Mouse (Mus musculus): ENCODE measurements around the gene Lhpp. TPM values are rescaled to one million over a fixed set of nuclear protein-coding genes. Genes with fewer than 3 reads are reported as not detected.
A peak's percentile ranks its signal among the peaks of the same experiment; 100 is the strongest.

Gene Lhpp
- polyA plus RNA-seq, 1 experiment, result not detected

DNA sequence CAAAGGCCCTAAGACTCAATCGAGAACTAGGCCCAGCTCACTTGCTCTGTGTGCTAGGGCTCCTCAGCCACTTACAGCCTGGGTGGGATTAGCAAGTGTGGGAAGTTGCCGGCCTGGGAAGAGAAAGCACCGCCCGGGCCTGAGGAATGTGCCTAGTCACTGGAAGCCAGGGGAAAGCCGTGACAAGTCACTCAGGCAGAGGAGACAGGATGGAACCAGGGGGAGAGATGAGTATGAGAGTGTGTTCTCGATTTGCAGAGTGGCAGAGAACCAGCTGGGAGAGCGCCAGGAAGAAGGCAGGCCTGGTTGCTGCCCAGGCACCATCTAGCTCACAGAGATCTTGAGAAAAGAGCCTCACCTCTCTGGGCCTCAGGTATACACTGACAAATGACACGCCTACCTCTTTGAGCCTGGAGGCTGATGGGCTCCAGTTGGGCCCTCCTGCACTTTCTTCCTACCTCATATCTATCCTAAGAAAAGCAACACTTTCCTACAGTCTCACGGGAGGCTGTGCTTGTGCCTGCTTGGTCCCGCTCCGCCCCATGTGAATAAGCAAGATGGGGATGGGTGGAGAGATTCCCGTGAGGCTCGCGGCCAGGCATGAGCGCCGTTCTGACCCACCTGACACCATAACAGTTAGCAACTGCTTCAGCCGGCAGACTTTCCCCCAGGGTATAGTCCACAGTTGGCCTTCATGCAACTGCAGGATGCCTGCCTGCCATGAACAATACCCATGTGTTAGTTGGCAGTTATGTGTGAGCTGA lies 125.8 kb downstream of the Lhpp start:
- peaks cover 36% of the 10 kb centered on the region for H3K4me1 ChIP-seq (ENCODE audit: control insufficient read depth, insufficient read depth, low read length)
- WGBS, result 61% methylated on average over 17 of the region's 17 CpGs
- H3K4me3 ChIP-seq (ENCODE audit: insufficient read depth, low read depth, low read length), result no peak overlapping the region
- peak overlapping the region; percentile 37 for H3K27ac ChIP-seq (ENCODE audit: insufficient read depth, low read depth, low read length)
- TF ChIP-seq POLR2A (IDR thresholded peaks at IDR 0.05; ENCODE audit: insufficient read depth, low read depth, low read length) (no peak), CTCF (IDR thresholded peaks at IDR 0.05; ENCODE audit: insufficient read depth, low read depth, low read length) (no peak)

DNA sequence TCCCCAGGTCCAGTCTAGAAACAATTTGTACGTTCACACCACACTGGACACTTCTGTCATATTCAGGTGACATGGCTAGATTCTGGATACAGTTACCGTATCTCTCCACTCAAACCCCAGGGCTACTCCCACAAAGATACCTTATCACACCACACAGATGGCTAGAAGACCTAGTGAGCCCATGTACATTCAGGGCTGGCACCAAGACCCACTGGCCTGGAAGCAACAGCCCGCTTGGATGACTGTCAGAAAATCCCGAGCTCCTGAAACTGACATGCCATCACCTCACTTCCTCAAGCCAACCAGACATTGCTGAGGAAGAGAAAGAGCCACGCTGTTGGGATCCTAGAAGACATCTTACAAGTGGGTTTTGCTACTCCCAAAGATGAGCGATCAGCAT lies 128.4 kb downstream of the Lhpp start:
- Histone ChIP-seq H3K27ac (ENCODE audit: insufficient read depth, low read depth, low read length) (no peak overlapping the region), H3K4me1 (ENCODE audit: control insufficient read depth, insufficient read depth, low read length) (peaks cover 16% of the 10 kb centered on the region), H3K4me3 (ENCODE audit: insufficient read depth, low read depth, low read length) (no peak overlapping the region)
- TF ChIP-seq POLR2A (IDR thresholded peaks at IDR 0.05; ENCODE audit: insufficient read depth, low read depth, low read length) (no peak), CTCF (IDR thresholded peaks at IDR 0.05; ENCODE audit: insufficient read depth, low read depth, low read length) (no peak)
- WGBS, result 89% methylated on average over 6 of the region's 6 CpGs

DNA sequence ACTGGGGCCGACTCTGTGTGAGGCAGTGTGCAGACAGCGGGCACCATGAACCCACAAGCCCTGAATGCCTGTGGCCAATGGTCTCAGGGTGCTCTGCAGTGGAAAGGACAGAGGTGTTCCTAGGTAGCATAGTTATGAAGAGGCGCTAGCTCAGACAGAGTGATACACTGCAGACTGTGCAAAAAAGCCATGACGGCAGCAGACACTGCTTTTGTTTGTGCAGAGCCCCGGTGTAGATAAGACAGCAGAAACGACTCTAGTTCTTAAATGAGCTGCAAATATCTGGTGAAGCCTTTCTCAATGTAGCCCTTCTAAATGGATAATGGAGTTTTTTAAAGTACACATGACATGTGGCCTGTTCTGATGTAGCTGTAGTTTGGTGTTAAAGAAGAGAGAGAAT lies 129.4 kb downstream of the Lhpp start:
- Histone ChIP-seq H3K27ac (ENCODE audit: insufficient read depth, low read depth, low read length) (no peak overlapping the region), H3K4me3 (ENCODE audit: insufficient read depth, low read depth, low read length) (no peak overlapping the region), H3K4me1 (ENCODE audit: control insufficient read depth, insufficient read depth, low read length) (peaks cover 10% of the 10 kb centered on the region)
- WGBS, result 83% methylated on average over 6 of the region's 6 CpGs
- TF ChIP-seq POLR2A (IDR thresholded peaks at IDR 0.05; ENCODE audit: insufficient read depth, low read depth, low read length) (no peak), CTCF (IDR thresholded peaks at IDR 0.05; ENCODE audit: insufficient read depth, low read depth, low read length) (no peak)

DNA sequence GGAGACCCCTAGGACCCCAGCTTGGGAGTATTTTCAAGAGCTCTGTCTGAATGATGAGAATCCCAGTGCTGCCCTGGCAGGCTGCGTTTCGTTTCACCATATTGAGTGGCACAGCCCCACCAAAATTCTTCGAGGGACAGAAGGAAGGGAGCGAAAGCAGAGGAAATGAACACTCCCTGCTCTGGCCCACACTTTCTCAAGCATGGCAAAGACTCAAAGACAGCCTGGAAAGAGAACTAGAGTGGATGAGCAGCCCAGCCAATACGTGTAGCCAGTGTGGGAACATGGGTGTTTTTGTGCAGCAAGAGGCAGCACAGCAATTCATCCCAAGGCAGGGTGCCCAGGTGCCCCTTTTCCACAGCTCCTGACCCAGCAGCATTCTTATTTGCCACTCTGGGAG lies 132.5 kb downstream of the Lhpp start:
- WGBS, result 73% methylated on average over 5 of the region's 5 CpGs
- Histone ChIP-seq H3K4me3 (ENCODE audit: insufficient read depth, low read depth, low read length) (no peak overlapping the region), H3K4me1 (ENCODE audit: control insufficient read depth, insufficient read depth, low read length) (peaks cover 3% of the 10 kb centered on the region; the same call in 1 of the 2 replicates), H3K27ac (ENCODE audit: insufficient read depth, low read depth, low read length) (no peak overlapping the region)
- TF ChIP-seq CTCF (IDR thresholded peaks at IDR 0.05; ENCODE audit: insufficient read depth, low read depth, low read length), result no peak
- TF ChIP-seq POLR2A (IDR thresholded peaks at IDR 0.05; ENCODE audit: insufficient read depth, low read depth, low read length), result no peak

DNA sequence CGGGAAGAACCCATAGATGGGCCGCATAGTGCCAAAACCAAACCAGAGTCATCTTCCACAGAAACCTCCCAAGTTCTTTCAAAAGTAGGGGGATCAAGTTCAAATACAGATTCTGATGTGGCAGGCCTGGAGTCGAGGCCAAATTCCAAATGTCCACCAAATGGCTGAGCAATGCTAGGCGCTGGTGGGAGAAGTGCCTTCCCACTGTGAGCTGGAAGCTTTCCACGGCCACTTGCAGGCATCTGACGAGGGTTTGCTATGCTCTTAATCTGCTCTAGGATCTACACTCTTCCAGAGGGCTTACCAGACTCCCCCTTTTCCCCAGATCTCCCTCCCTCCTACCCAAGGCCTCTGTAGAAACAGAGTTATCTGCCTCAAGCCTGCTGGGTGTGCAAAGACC lies 136.7 kb downstream of the Lhpp start:
- Histone ChIP-seq H3K4me1 (ENCODE audit: control insufficient read depth, insufficient read depth, low read length) (peaks cover 3% of the 10 kb centered on the region), H3K4me3 (ENCODE audit: insufficient read depth, low read depth, low read length) (no peak overlapping the region), H3K27ac (ENCODE audit: insufficient read depth, low read depth, low read length) (no peak overlapping the region)
- TF ChIP-seq POLR2A (IDR thresholded peaks at IDR 0.05; ENCODE audit: insufficient read depth, low read depth, low read length), result no peak
- WGBS, result 63% methylated on average over 6 of the region's 6 CpGs

DNA sequence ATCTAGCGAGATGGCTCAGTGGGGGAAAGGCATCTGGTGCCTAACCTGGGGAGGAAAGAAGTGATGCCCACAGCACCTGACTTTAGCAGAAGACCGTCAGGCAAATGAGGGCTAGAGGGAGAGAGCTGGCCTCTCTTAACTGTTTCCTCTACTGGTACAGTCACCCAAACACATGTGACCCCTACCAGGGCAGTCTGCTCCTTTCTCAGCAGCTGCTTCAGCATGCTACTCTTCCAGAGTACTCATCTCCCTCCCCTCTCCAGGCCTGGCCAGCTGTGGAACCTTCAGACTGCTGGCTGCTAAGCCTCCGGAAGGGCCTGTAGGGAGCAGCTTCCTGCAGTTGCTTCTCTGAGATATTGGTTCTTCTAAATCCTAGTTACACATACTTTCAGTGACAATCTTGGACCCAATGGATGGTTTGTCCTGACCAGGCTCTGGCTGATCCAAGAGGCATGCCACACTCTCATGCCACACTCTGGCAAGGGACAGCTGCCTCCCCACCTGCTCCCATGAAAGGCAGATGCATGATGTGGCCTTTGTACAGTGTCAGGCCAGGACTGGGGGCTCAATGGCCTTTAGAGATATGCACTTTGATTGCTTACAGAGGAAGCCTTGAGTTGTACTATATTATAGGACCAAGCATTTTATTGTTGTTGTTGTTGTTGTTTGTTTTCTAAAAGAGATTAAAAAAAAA lies 137.8 kb downstream of the Lhpp start:
- H3K27ac ChIP-seq (ENCODE audit: insufficient read depth, low read depth, low read length), result no peak overlapping the region
- peaks cover 3% of the 10 kb centered on the region for H3K4me1 ChIP-seq (ENCODE audit: control insufficient read depth, insufficient read depth, low read length)
- TF ChIP-seq POLR2A (IDR thresholded peaks at IDR 0.05; ENCODE audit: insufficient read depth, low read depth, low read length) (no peak), CTCF (IDR thresholded peaks at IDR 0.05; ENCODE audit: insufficient read depth, low read depth, low read length) (no peak)
- WGBS, result 88% methylated on average over 3 of the region's 3 CpGs
- no peak overlapping the region for H3K4me3 ChIP-seq (ENCODE audit: insufficient read depth, low read depth, low read length)

DNA sequence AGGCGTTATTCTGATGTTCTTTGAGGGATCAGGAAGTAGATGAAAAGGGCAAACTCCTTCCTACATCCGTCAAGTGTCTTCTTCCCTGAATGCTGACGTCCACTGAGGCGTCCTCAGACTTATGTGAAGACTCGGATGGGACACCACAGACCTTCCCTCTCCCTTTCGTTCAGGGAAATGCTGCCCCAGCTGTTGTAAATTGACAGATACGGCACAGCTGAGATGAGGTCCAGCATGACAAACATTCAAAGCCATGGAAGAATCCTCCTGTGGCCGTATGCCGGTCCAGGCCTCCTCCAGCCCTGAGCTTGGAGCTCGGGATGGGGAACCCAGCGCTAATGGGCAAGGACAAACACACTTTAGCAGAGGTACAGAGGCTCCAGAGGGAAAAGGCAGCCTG lies 139.1 kb downstream of the Lhpp start:
- H3K27ac ChIP-seq (ENCODE audit: insufficient read depth, low read depth, low read length), result no peak overlapping the region
- 95% methylated on average over 11 of the region's 11 CpGs for WGBS
- TF ChIP-seq CTCF (IDR thresholded peaks at IDR 0.05; ENCODE audit: insufficient read depth, low read depth, low read length) (no peak), POLR2A (IDR thresholded peaks at IDR 0.05; ENCODE audit: insufficient read depth, low read depth, low read length) (no peak)
- peaks cover 13% of the 10 kb centered on the region for H3K4me1 ChIP-seq (ENCODE audit: control insufficient read depth, insufficient read depth, low read length)
- no peak overlapping the region for H3K4me3 ChIP-seq (ENCODE audit: insufficient read depth, low read depth, low read length)

DNA sequence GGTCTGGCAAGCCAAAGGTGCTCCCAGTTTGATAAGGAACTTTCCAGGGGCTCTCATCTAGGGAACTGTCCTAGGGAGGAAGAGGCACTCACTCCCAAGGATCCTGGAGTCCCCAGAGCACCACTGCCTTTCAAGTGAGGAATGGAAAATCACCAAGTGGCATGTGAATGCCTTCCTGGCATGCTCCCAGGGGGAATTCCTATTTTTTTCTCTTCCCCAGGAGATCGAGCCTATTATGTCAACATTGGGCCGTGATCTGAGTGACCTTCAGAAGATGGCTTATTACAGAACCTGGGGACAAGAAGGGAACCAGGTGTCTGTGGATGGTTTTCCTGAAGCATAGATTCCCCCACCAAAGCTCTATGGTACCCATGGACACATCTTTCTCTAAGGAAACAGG lies 141.3 kb downstream of the Lhpp start:
- 52% methylated on average over 2 of the region's 2 CpGs for WGBS
- peaks cover 20% of the 10 kb centered on the region for H3K4me1 ChIP-seq (ENCODE audit: control insufficient read depth, insufficient read depth, low read length)
- TF ChIP-seq CTCF (IDR thresholded peaks at IDR 0.05; ENCODE audit: insufficient read depth, low read depth, low read length) (no peak), POLR2A (IDR thresholded peaks at IDR 0.05; ENCODE audit: insufficient read depth, low read depth, low read length) (no peak)
- no peak overlapping the region for H3K4me3 ChIP-seq (ENCODE audit: insufficient read depth, low read depth, low read length)
- H3K27ac ChIP-seq (ENCODE audit: insufficient read depth, low read depth, low read length), result no peak overlapping the region
